Mouse (Mus musculus): ENCODE measurements around the gene Ric8a. TPM values are rescaled to one million over a fixed set of nuclear protein-coding genes. Genes with fewer than 3 reads are reported as not detected.

The Ric8a gene
- 64.9 and 82.6 TPM in 2 replicates for polyA plus RNA-seq (2014; fragmentation: Nextera tagmentation; extraction: Ambion mirVana)

DNA sequence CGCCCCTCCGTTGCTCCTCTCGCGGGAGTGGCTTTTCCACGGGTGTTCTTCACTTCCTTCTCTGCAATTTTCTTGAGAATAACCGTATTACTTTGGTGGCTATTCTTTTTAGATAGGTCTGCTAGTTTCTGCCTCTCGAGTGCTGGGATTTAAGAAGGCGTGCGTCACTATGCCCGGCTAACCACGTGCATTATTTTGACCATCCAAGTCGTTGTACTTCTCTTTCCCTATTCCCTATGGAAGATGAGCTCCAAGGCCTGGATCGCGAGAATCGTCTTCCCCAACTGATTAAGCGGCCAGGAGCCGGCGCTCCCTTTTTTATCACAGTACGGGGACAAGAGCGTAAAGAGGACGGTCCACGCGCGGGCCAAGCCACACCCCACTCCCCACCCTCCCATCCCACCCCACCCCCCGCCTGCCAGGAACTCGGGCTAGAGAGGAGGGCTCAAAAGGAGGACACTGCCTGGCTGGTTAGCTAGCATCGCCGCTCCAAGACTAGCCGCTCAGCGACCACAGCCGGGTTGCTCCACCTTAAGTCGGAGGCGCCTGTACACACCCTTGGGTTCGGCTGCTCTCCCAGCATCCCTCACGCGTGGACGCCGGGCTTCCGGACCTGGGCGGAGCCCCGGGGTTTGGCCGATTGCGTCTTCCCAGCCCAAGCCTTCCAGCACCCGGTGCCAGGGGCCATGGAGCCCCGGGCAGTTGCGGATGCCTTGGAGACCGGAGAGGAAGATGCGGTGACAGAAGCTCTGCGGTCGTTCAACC lies at the start of gene Ric8a:
Gene Ric8a (plus strand): TSS at position 173 of the 765 bp plus-strand sequence.
- peak; percentile 91 for DNase-seq (ENCODE audit: low spot score)
- Histone ChIP-seq H3K27ac (ENCODE audit: low read depth) (peak within 1 kb of the TSS; percentile 90), H3K27me3 (replicated peaks; ENCODE audit: control insufficient read depth, insufficient read depth, low read length) (no peaks in the 10 kb centered on the region), H3K9ac (ENCODE audit: low read length) (peak within 1 kb of the TSS; percentile 89), H3K36me3 (ENCODE audit: control insufficient read depth, insufficient read depth, low read length) (peaks cover 60% of the 10 kb centered on the region), H3K9me3 (ENCODE audit: control insufficient read depth, low read length) (no peaks in the 10 kb centered on the region), H3K4me3 (ENCODE audit: low read depth, low read length) (peak within 1 kb of the TSS; percentile 75), H3K4me2 (ENCODE audit: low read length) (peak within 1 kb of the TSS; percentile 99), H3K4me1 (replicated peaks; ENCODE audit: control insufficient read depth, insufficient read depth, low read length) (peaks cover 20% of the 10 kb centered on the region)
- ATAC-seq (replicated peaks; ENCODE audit: low FRiP score, low TSS enrichment, low read depth): peak; percentile 87
- under 1% methylated on average over 50 of the region's 50 CpGs for WGBS

DNA sequence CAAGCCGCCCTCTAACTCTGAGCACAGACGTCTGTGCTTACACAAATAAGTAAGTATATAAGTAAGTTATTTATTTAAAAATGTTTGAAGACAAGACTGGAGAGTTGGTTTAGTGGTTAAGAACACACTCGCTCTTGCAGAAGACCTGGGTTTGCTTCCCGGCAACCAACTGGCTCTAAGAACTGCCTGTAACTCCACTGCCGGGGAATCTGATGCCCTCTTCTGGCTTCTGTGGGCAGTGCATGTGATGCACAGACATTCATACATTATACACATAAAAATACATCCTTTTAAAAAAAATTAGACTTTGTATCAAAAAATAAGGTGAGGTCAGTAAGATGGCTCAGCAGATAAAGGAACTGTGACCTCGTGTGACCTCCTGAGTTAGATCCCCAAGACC lies 46.3 kb upstream of the Ric8a start:
- no peak overlapping the region for H3K9ac ChIP-seq (ENCODE audit: low read length)
- H3K4me2 ChIP-seq (ENCODE audit: low read length): no peak overlapping the region
- H3K4me1 ChIP-seq (replicated peaks; ENCODE audit: control insufficient read depth, insufficient read depth, low read length): no peaks in the 10 kb centered on the region
- 89% methylated on average over 6 of the region's 6 CpGs for WGBS
- H3K4me3 ChIP-seq (ENCODE audit: low read depth, low read length): no peak overlapping the region
- H3K27ac ChIP-seq (ENCODE audit: low read depth): no peak overlapping the region
- DNase-seq (ENCODE audit: low spot score) (peak; percentile 49), ATAC-seq (replicated peaks; ENCODE audit: low FRiP score, low TSS enrichment, low read depth) (no peak)
- H3K9me3 ChIP-seq (ENCODE audit: control insufficient read depth, low read length): no peaks in the 10 kb centered on the region
- H3K36me3 ChIP-seq (ENCODE audit: control insufficient read depth, insufficient read depth, low read length): peaks cover 6% of the 10 kb centered on the region; the same call in 1 of the 2 replicates
- no peaks in the 10 kb centered on the region for H3K27me3 ChIP-seq (replicated peaks; ENCODE audit: control insufficient read depth, insufficient read depth, low read length)

DNA sequence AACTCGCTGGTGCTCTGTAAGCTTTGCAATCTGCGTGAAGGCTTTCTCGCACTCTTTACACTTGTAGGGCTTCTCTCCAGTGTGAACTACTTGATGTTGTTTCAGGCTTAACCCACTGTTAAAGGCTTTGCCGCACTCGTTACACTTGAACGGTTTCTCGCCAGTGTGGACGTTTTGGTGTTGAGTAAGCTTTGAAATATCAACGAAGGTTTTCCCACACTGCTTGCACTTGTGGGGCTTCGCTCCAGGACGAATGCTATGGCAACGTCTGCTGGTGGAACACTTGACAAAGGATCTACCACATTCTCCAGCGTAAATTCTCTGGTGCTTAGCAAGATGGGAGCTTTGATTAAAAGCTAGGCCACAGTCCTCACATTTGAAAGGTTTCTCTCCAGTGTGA lies 45.0 kb upstream of the Ric8a start:
- peak; percentile 42 for DNase-seq (ENCODE audit: low spot score)
- H3K27me3 ChIP-seq (replicated peaks; ENCODE audit: control insufficient read depth, insufficient read depth, low read length): no peaks in the 10 kb centered on the region
- H3K9ac ChIP-seq (ENCODE audit: low read length): no peak overlapping the region
- H3K27ac ChIP-seq (ENCODE audit: low read depth): no peak overlapping the region
- H3K9me3 ChIP-seq (ENCODE audit: control insufficient read depth, low read length): no peaks in the 10 kb centered on the region
- ATAC-seq (replicated peaks; ENCODE audit: low FRiP score, low TSS enrichment, low read depth): no peak
- peaks cover 6% of the 10 kb centered on the region; the same call in 1 of the 2 replicates for H3K36me3 ChIP-seq (ENCODE audit: control insufficient read depth, insufficient read depth, low read length)
- no peak overlapping the region for H3K4me2 ChIP-seq (ENCODE audit: low read length)
- H3K4me3 ChIP-seq (ENCODE audit: low read depth, low read length): no peak overlapping the region
- 91% methylated on average over 13 of the region's 13 CpGs for WGBS
- H3K4me1 ChIP-seq (replicated peaks; ENCODE audit: control insufficient read depth, insufficient read depth, low read length): no peaks in the 10 kb centered on the region

DNA sequence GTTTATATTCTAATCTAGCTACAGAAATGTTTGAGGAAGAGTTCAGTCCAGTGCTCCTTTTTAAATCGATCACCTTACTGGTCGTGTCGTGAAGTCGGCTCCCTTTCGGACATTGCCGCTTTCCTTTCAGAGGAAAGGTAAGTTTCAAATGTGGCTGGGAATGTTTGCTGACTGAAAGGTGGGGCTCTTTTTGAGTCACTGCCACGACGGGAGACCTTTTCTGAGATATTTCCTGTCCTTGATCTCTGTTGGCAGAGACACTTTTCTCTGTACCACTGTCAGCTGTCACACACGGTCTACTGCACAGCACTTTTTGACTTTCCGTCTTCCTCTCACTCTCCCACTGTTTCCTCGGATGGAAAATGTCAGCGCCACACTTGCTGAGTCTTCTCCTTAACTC lies 43.9 kb upstream of the Ric8a start:
- whole genome bisulfite sequencing: 86% methylated on average over 12 of the region's 12 CpGs
- no peaks in the 10 kb centered on the region for H3K4me1 ChIP-seq (replicated peaks; ENCODE audit: control insufficient read depth, insufficient read depth, low read length)
- DNase-seq (ENCODE audit: low spot score) (peak; percentile 18), ATAC-seq (replicated peaks; ENCODE audit: low FRiP score, low TSS enrichment, low read depth) (no peak)
- no peak overlapping the region for H3K4me3 ChIP-seq (ENCODE audit: low read depth, low read length)
- H3K9me3 ChIP-seq (ENCODE audit: control insufficient read depth, low read length): no peaks in the 10 kb centered on the region
- peaks cover 6% of the 10 kb centered on the region; the same call in 1 of the 2 replicates for H3K36me3 ChIP-seq (ENCODE audit: control insufficient read depth, insufficient read depth, low read length)
- H3K27me3 ChIP-seq (replicated peaks; ENCODE audit: control insufficient read depth, insufficient read depth, low read length): no peaks in the 10 kb centered on the region
- no peak overlapping the region for H3K9ac ChIP-seq (ENCODE audit: low read length)
- H3K4me2 ChIP-seq (ENCODE audit: low read length): no peak overlapping the region
- no peak overlapping the region for H3K27ac ChIP-seq (ENCODE audit: low read depth)

DNA sequence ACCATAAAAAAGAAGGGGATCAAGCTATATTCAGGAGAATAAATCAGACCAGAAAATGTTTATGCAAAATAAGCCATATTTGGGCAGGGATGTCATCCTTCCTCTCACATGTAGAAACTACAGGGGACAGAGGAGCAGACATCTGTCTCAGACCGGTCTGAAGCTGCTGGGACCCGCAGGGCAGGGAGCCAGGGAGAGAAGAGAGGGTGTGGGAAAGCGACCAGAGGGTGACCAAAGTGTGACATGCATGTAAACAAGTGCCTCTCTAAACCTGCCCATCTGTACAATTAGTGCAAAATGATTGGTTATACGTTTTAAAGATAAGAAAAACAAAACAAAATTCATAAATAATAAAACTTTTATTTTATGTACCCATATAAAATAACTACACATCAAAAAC lies 36.6 kb upstream of the Ric8a start:
- Histone ChIP-seq H3K27me3 (replicated peaks; ENCODE audit: control insufficient read depth, insufficient read depth, low read length) (no peaks in the 10 kb centered on the region), H3K9ac (ENCODE audit: low read length) (no peak overlapping the region), H3K36me3 (ENCODE audit: control insufficient read depth, insufficient read depth, low read length) (no peaks in the 10 kb centered on the region), H3K9me3 (ENCODE audit: control insufficient read depth, low read length) (no peaks in the 10 kb centered on the region), H3K4me2 (ENCODE audit: low read length) (no peak overlapping the region), H3K4me1 (replicated peaks; ENCODE audit: control insufficient read depth, insufficient read depth, low read length) (0 out of 2 replicates have a peak, but pooled peaks cover 3% of the 10 kb centered on the region), H3K27ac (ENCODE audit: low read depth) (no peak overlapping the region), H3K4me3 (ENCODE audit: low read depth, low read length) (no peak overlapping the region)
- DNase-seq (ENCODE audit: low spot score) (peak; percentile 39), ATAC-seq (replicated peaks; ENCODE audit: low FRiP score, low TSS enrichment, low read depth) (no peak)
- WGBS: 68% methylated on average over 4 of the region's 4 CpGs

DNA sequence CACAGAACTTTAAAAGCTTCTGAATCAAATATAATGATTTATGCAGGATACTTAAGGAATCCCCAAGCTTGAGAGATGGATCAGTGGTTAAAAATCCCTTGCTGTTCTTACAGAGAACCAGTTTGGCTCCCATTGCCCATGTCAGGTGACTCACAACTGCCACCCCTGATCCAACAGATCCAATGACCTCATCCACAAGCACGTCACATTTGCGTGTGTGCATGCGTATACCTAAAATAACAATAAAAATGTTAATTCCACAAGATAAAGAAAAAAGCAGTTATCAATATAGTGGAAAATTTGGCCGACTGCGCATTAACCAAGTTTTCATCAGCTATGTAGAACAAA lies 35.5 kb upstream of the Ric8a start:
- ATAC-seq (replicated peaks; ENCODE audit: low FRiP score, low TSS enrichment, low read depth) (peak; percentile 18; the same call in 1 of the 2 replicates), DNase-seq (ENCODE audit: low spot score) (no peak)
- 0 out of 2 replicates have a peak, but pooled peaks cover 3% of the 10 kb centered on the region for H3K4me1 ChIP-seq (replicated peaks; ENCODE audit: control insufficient read depth, insufficient read depth, low read length)
- peak overlapping the region; percentile 63 for H3K4me2 ChIP-seq (ENCODE audit: low read length)
- H3K36me3 ChIP-seq (ENCODE audit: control insufficient read depth, insufficient read depth, low read length): no peaks in the 10 kb centered on the region
- H3K9me3 ChIP-seq (ENCODE audit: control insufficient read depth, low read length): no peaks in the 10 kb centered on the region
- 55% methylated on average over 5 of the region's 5 CpGs for WGBS
- peak overlapping the region; percentile 37 for H3K4me3 ChIP-seq (ENCODE audit: low read depth, low read length)
- no peak overlapping the region for H3K27ac ChIP-seq (ENCODE audit: low read depth)
- no peak overlapping the region for H3K9ac ChIP-seq (ENCODE audit: low read length)
- H3K27me3 ChIP-seq (replicated peaks; ENCODE audit: control insufficient read depth, insufficient read depth, low read length): no peaks in the 10 kb centered on the region

DNA sequence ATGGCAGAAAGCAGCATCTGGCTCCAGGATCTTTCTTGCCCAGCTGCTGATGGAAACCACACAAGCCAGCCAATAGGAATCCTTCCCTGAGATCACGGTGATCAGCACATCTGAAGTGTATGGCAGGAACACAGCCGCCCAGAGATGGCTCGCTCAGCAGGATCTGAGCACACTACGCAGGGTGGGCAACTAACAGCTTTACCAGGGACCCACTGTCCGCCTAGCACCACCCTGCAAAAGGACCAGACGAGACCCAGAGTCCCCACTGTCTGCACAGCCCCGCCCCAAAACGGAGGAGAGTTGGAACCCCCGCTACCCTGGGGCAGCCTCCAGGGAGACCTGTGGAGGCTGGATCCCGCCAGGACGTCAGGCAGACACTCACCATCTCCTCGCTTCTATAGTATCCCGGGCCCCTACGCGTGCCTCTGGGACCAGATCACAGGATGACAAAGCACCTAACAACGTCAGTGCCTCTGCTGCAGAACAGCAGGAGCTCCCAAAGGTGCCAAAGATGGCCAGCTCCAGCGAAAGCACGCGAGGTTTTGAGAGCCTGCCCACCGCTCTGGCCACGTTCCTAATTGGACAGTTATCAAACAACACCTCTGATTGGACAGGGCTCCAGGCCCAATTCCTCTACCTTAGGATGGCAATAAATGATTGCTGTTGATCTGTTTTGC lies 35.0 kb upstream of the Ric8a start, which contains the start of gene Zfp941:
Gene Zfp941 (minus strand): TSS at position 526 of the 677 bp plus-strand sequence.
- DNase-seq (ENCODE audit: low spot score) (peak; percentile 72), ATAC-seq (replicated peaks; ENCODE audit: low FRiP score, low TSS enrichment, low read depth) (peak; percentile 82)
- 3% methylated on average over 21 of the region's 21 CpGs for WGBS

DNA sequence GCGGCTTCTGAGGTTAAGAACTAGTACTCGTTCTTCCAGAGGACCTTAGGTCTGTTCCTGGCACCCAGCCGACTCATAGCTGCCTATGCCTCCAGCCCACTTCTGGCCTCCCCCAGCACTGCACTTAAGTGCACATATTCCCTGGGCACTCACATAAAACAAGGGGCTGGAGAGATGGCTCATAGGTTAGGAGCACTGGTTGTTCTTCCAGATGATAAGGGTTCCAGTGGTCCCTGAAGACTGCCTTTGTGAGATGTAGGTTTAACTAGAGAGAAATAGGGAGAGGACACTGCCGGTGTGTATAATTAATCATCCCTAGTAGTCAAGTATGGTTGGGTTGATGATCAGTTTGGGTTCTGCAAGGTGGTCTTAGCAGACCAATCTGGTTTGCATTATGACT lies 34.0 kb upstream of the Ric8a start:
- Histone ChIP-seq H3K4me2 (ENCODE audit: low read length) (no peak overlapping the region), H3K9ac (ENCODE audit: low read length) (no peak overlapping the region), H3K36me3 (ENCODE audit: control insufficient read depth, insufficient read depth, low read length) (no peaks in the 10 kb centered on the region), H3K4me3 (ENCODE audit: low read depth, low read length) (no peak overlapping the region), H3K27ac (ENCODE audit: low read depth) (no peak overlapping the region), H3K27me3 (replicated peaks; ENCODE audit: control insufficient read depth, insufficient read depth, low read length) (no peaks in the 10 kb centered on the region), H3K4me1 (replicated peaks; ENCODE audit: control insufficient read depth, insufficient read depth, low read length) (0 out of 2 replicates have a peak, but pooled peaks cover 3% of the 10 kb centered on the region), H3K9me3 (ENCODE audit: control insufficient read depth, low read length) (no peaks in the 10 kb centered on the region)
- DNase-seq (ENCODE audit: low spot score) (no peak), ATAC-seq (replicated peaks; ENCODE audit: low FRiP score, low TSS enrichment, low read depth) (no peak)
- 94% methylated on average over 4 of the region's 4 CpGs for WGBS

More for the DNA sequence above, 35.0 kb upstream of the Ric8a start, which contains the start of gene Zfp941:
- no peaks in the 10 kb centered on the region for H3K36me3 ChIP-seq (ENCODE audit: control insufficient read depth, insufficient read depth, low read length)
- H3K27me3 ChIP-seq (replicated peaks; ENCODE audit: control insufficient read depth, insufficient read depth, low read length): no peaks in the 10 kb centered on the region
- H3K4me1 ChIP-seq (replicated peaks; ENCODE audit: control insufficient read depth, insufficient read depth, low read length): 0 out of 2 replicates have a peak, but pooled peaks cover 3% of the 10 kb centered on the region
- no peak within 1 kb of the TSS for H3K27ac ChIP-seq (ENCODE audit: low read depth)
- H3K9ac ChIP-seq (ENCODE audit: low read length): peak within 1 kb of the TSS; percentile 41
- H3K4me2 ChIP-seq (ENCODE audit: low read length): peak within 1 kb of the TSS; percentile 63
- no peaks in the 10 kb centered on the region for H3K9me3 ChIP-seq (ENCODE audit: control insufficient read depth, low read length)
- peak within 1 kb of the TSS; percentile 37 for H3K4me3 ChIP-seq (ENCODE audit: low read depth, low read length)

Data from intestine, embryonic 14.5 days (tissue).